Mouse (Mus musculus): Measurements from ENCODE around the gene Egfl6.

Egfl6 gene

DNA sequence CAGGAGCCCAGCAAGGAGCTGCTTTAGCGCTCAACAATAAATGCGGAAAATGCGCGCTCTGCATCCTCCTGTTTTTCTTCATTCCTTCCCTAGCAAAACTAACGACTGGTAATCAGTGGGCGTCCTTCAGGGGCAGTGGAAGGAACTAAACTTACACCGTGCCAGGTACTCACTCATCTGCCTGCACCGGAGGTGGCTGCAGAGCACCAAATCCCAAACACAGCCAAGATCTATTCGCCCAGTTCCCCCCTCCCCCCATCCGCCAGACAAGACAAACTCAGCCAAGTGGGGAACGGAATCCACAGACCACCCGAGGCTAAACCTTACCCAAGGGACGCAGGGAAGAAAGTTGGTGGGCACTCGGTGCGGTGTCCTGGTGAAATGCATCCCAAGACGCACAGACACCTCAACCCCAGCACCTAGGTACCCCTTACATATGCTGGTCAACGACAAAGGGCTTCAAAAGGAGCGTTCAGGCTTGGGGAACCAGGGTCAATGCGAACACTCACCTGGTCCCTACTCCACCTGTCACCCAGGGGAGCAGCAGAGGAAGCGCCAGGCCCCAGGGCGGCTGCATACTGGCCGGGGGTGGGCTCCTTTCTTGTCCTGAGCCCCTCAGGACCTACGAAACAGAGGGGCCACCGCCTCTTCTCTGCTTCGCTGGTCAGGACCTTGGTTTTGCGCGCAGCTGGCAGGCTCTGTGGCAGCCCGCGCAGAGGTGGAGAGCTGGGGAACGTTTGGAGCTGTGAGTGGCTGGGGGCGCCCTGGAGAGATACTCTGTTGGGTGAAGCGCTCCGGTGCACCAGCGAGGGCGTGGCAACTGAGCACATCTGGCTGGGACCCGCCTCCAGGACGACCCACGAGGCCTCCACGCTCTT is at the start of gene Egfl6:
Gene Egfl6, minus strand, starts transcription at position 774 of the 878 bp plus-strand sequence.
- DNase-seq (ENCODE audit: low spot score): no peak

- DNase-seq (ENCODE audit: low spot score): no peak
Observed at GRCm38 (mm10) chrX:166626866-166627570, 41.5 kb upstream of the Egfl6 start.

- no peak for DNase-seq (ENCODE audit: low spot score)
Observed at GRCm38 (mm10) chrX:166626174-166626573, 40.7 kb upstream of the Egfl6 start.

DNA sequence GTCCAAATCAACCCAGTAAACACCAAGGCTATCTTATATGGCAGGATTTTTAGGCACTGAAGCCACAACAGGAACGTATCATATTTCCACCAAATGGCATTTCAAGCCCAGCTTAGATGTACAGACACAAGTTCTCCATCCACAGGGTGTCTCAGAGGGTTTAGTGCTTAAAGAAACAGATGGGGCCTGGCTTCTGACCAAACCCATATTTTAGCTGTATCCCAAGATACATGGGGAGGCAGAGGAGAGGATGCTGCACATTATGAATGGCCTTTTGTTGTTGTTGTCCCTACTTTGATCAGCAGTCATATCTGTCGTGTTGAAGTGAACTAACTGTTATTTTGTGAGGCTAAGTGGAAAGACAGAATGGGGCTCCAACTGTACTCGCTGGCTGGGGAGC is 37.7 kb upstream of the Egfl6 start:
- no peak for DNase-seq (ENCODE audit: low spot score)

DNA sequence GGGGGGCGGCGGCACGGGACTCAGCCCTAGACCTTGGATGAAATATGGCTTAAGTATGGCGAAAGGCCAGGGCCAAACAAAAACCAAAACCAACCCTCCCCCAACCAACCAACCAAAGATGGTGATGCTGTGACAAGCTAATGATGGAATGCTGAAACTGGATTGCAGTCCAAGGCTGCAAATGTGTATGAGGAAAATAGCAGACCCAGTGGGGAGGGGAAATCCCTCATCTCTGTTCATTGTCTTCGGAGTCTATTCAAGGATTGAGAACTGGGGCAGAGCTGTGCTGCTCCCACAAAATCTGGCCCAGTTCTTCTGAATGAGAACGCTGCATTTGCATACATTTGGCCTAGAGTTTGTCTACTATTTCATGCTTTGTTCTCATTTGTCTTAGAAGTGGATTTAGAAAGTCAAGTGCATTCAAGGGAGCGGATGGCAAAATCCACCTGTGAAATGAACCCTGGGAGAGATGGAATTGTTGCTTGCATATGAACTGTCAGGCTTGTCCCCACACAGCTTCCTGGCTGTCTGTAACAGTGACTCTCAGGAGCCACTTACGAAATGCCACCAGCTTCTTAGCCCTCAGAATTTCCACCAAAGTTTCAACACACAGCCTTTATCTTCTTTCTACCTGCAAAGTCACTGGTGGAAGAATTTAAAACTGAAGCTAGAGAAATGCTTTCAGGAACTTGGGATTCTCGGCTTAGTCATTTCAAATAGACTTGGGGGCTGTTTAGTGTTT is 36.2 kb upstream of the Egfl6 start:
- no peak for DNase-seq (ENCODE audit: low spot score)

DNA sequence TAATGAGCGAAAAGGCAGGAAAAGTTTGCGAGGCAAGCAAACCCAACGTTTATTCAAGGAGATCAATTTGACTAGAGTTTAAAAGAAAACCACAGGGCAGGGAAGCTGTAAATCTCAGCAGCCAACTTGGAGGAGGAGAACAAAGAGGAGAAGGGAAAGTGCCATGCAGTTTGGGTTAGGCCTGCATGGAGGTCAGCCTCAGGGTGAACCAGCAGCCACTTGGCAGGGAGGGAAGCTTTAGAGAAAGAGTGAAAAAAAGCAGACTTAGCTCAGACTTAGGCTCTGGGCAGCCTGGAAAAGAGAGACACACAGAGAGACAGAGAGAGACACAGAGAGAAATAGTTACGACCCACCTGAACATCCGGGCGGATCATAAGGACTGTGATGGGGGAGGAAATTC is 35.4 kb upstream of the Egfl6 start:
- DNase-seq (ENCODE audit: low spot score): no peak

DNA sequence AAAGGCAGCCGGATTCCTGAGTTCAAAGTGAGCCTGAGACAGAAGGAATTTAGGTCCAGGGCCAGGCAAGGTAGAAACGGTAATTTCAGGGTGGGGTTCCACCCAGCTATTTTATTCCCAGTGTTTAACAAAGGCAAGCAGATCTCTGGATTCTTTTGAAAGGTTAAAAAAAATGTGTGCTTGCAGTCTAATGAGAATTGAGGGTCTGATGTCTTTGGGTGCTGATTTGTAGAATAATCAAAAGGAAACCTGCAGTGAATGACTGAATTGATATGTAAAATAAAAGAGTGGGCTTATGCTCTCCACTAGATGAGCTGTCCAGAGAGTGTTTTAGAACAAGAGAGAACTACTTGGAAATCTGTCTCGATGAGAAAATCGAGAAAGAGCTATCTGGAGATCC is 33.6 kb upstream of the Egfl6 start:
- DNase-seq (ENCODE audit: low spot score): no peak

DNA sequence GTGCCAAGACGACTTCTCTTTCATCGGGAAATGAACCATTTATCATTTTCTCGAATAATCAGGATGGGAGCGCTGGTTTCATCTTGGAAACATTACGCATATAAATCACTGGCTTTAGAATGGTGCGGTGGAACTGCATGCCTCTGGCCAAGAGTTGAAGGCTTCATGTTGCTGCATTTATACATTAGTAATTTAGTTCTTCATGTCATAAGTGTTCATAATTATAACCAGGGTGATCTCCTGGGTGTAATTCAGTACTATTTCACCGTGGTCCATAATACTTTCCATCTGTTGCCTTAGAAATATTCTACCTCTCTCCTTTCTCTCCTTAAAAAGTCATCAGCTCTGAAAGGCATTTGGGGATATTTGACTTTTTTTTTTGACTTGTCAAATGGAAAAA is 29.7 kb upstream of the Egfl6 start:
- no peak for DNase-seq (ENCODE audit: low spot score)

GRCm38 (mm10) chrX:166576111-166576510 is 9.4 kb downstream of the Egfl6 start:
- no peak for DNase-seq (ENCODE audit: low spot score)

- no peak for DNase-seq (ENCODE audit: low spot score)
Observed at GRCm38 (mm10) chrX:166565983-166566382, 19.5 kb downstream of the Egfl6 start.

- no peak for DNase-seq (ENCODE audit: low spot score)
Observed at GRCm38 (mm10) chrX:166565401-166565800, 20.1 kb downstream of the Egfl6 start.

- no peak for DNase-seq (ENCODE audit: low spot score)
Observed at GRCm38 (mm10) chrX:166564900-166565299, 20.6 kb downstream of the Egfl6 start.

- no peak for DNase-seq (ENCODE audit: low spot score)
Observed at GRCm38 (mm10) chrX:166559333-166559732, 26.2 kb downstream of the Egfl6 start.

- no peak for DNase-seq (ENCODE audit: low spot score)
Observed at GRCm38 (mm10) chrX:166552355-166552754, 33.2 kb downstream of the Egfl6 start.

DNA sequence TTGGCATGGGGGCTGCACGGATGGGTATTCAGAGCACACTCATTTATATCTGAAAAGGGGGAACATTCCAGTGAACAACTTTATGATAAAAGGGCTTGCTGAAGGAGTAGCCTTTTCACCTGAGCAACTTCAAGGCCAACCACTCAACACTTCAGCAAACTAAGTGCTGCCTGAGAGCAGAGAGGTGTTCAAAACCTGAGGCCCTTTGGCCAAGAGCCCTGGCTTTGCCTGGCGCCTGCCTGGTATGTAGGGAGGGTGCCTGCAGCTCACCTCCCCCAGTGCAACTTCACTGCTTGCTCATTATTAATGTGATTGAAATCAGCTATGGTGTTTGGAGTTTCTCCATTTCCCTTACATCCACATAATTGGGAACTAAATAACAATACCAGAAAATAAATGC is 39.0 kb downstream of the Egfl6 start:
- no peak for DNase-seq (ENCODE audit: low spot score)

DNA sequence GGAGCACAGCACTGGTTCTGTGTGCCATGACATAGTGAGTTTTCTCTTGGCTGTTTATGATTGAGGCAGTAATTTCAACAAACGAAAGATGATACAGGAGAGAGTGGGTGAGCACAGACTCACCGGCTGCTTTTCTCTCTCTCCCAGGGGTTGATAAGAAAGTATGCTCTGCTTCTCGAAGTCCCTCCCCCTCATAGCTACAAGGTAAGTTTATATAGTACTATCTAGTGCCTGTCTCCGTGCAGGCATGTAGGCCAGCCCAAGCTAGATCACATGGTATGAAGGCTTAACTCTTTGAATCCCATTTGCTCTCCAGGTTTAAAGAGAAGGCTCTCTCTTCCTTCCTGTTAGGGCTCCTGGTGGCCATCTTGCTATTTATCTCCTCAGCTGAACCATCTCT is 50.4 kb downstream of the Egfl6 start:
- no peak for DNase-seq (ENCODE audit: low spot score)

GRCm38 (mm10) chrX:166533432-166533831 is 52.1 kb downstream of the Egfl6 start:
- DNase-seq (ENCODE audit: low spot score): no peak

DNA sequence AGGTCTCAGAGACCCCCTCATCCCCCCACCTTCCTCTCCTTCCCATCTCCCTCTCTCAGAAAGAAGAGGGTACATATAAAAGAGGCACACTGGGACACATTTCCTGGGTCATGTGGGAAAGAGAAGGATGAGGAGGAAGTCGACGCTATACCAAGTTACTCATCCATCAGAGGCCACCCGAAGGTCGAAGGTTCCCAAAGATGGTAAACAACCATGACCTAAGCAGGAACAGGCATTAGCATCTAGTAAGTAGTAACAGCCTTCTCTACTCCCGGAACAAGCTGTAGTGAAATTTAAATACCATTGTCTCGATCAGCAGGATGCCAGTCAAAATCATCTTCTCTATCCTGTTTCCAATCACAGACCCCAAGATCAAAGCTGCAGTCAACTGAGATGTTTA is 53.8 kb downstream of the Egfl6 start:
- no peak for DNase-seq (ENCODE audit: low spot score)

DNA sequence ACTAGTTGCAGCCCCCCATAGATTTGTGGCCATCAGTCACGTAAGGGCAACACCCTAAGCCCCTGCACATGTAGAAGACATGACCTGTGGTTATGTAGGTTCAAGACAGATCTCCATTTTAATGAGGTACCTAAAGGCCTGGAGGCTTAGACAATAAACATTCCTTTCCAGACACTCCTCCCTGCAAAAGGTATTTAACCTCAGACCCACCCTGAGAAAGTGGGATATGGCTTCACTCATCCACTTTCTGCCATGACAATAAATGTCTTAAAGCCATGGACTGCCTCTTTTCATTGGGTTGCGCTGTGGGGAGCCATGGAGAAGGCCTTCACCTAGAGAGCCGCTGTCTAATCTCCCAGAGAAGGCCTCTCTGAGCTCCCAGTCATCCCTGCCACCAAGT is 57.4 kb downstream of the Egfl6 start:
- DNase-seq (ENCODE audit: low spot score): no peak

- DNase-seq (ENCODE audit: low spot score): no peak
Observed at GRCm38 (mm10) chrX:166525637-166526315, 59.7 kb downstream of the Egfl6 start.

DNA sequence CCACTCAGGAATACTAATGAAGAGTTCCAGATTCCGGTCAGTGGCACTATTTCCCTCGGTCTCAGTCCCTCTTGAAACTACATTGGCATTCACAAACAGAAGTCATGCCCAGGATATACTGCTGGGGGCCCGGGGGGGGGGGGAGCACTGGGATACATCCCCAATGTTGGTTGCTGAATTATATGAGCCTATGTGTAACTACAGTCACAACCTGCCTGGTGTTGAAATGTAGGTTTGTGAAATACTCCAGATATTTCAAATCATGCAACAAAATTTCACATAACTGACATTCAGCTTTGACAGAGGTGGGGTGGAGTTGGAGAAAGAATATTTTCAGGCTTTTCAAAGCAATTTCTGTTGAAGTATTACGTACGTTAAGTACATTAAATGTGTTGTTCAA is 64.7 kb downstream of the Egfl6 start:
- DNase-seq (ENCODE audit: low spot score): no peak

- no peak for DNase-seq (ENCODE audit: low spot score)
Observed at GRCm38 (mm10) chrX:166518345-166518744, 67.2 kb downstream of the Egfl6 start, which contains the start of gene Tceanc. Gene Tceanc, minus strand, starts transcription at chrX:166518567.

Data from left cerebral cortex, adult 11 months (tissue).